Mouse (Mus musculus): ENCODE data around the gene Prkcz. TPM values are rescaled to one million over a fixed set of nuclear protein-coding genes. Genes with fewer than 3 reads are reported as not detected.

Gene Prkcz
- polyA plus RNA-seq (2016; fragmentation: Nextera tagmentation; extraction: Ambion mirVana): 6.9 and 8.3 TPM in 2 replicates

DNA sequence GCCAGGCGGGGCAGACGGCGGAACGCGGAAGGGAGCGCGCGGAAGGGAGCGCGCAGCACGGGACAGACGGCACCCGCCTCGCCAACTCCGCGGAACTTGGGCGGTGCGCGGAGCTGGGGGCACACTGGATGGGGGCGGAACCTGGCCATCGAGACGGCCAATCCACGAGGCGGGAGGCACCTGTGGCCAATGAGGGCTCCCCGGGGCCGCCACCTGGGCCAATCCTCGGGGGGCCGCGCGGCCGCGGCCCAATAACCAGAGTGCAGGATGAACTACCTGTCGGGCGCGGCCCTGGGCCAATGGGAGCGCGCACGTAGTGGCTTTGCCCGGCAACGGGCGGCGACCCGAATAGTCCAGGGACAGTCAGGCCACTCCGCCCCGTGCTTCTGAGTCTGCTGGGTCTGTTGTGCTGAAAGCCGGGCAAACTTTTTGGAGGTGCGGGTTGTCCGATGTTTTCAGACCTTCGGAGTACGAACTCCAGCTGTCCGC is at the start of gene Prkcz:
Prkcz (minus strand) TSS at position 59 of the 489 bp plus-strand sequence.
- peak within 1 kb of the TSS; percentile 64 for H3K4me3 ChIP-seq
- peaks cover 85% of the 10 kb centered on the region for H3K27me3 ChIP-seq (replicated peaks)
- ATAC-seq (ENCODE audit: insufficient number of reproducible peaks, low FRiP score): peak; percentile 87
- no peak within 1 kb of the TSS for H3K27ac ChIP-seq (ENCODE audit: poor library complexity, severe bottlenecking)
- no peaks in the 10 kb centered on the region for H3K9me3 ChIP-seq (replicated peaks)
- H3K9ac ChIP-seq: peak within 1 kb of the TSS; percentile 56
- no peaks in the 10 kb centered on the region for H3K36me3 ChIP-seq
- H3K4me2 ChIP-seq: peak within 1 kb of the TSS; percentile 68
- H3K4me1 ChIP-seq (replicated peaks): peaks cover 7% of the 10 kb centered on the region; the same call in 1 of the 2 replicates
- WGBS: under 1% methylated on average over 49 of the region's 51 CpGs

- H3K27ac ChIP-seq (ENCODE audit: poor library complexity, severe bottlenecking): no peak within 1 kb of the TSS
- H3K4me3 ChIP-seq: peak within 1 kb of the TSS; percentile 44
- no peaks in the 10 kb centered on the region for H3K36me3 ChIP-seq
- ATAC-seq (ENCODE audit: insufficient number of reproducible peaks, low FRiP score): peak; percentile 82
- peak within 1 kb of the TSS; percentile 52 for H3K9ac ChIP-seq
- 0 out of 2 replicates have a peak, but pooled peaks cover 3% of the 10 kb centered on the region for H3K27me3 ChIP-seq (replicated peaks)
- peak within 1 kb of the TSS; percentile 76 for H3K4me2 ChIP-seq
- peaks cover 4% of the 10 kb centered on the region for H3K4me1 ChIP-seq (replicated peaks)
- 0 out of 2 replicates have a peak, but pooled peaks cover 3% of the 10 kb centered on the region for H3K9me3 ChIP-seq (replicated peaks)
- under 1% methylated on average over 35 of the region's 35 CpGs for WGBS
Observed at GRCm38 (mm10) chr4:155409058-155409776, 48.1 kb upstream of the Prkcz start, which contains the start of gene Cfap74. TSS of gene Cfap74 (plus strand) at chr4:155409190.

DNA sequence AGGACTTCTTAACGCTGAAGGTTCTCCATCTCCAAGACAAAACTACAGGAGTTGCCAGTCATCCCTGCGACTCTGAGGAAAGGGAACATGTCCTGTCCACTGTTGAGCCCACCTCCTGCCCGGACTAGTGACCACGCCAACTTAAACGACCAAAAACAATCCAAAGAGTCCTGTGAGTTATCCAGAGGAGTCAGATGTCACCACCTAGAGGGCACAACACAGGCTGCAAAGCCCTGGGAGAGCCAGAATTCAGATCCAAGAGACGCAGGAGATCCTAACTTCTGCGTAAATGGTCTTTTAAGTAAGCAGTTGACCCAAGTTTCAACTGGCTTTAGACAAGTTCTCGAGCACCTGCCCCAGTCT is 47.5 kb upstream of the Prkcz start:
- Histone ChIP-seq H3K4me1 (replicated peaks) (peaks cover 4% of the 10 kb centered on the region), H3K4me3 (peak overlapping the region; percentile 44), H3K36me3 (no peaks in the 10 kb centered on the region), H3K9ac (peak overlapping the region; percentile 52; the same call in 1 of the 2 replicates), H3K9me3 (replicated peaks) (0 out of 2 replicates have a peak, but pooled peaks cover 3% of the 10 kb centered on the region), H3K27ac (ENCODE audit: poor library complexity, severe bottlenecking) (no peak overlapping the region), H3K27me3 (replicated peaks) (0 out of 2 replicates have a peak, but pooled peaks cover 3% of the 10 kb centered on the region), H3K4me2 (peak overlapping the region; percentile 76)
- WGBS: 3% methylated on average over 8 of the region's 8 CpGs
- ATAC-seq (ENCODE audit: insufficient number of reproducible peaks, low FRiP score): peak; percentile 29; the same call in 1 of the 2 replicates

- H3K9ac ChIP-seq: no peak overlapping the region
- H3K4me2 ChIP-seq: no peak overlapping the region
- 71% methylated on average over 1 of the region's 1 CpGs for WGBS
- H3K27me3 ChIP-seq (replicated peaks): peaks cover 38% of the 10 kb centered on the region
- peaks cover 8% of the 10 kb centered on the region for H3K4me1 ChIP-seq (replicated peaks)
- no peak overlapping the region for H3K4me3 ChIP-seq
- H3K9me3 ChIP-seq (replicated peaks): 0 out of 2 replicates have a peak, but pooled peaks cover 3% of the 10 kb centered on the region
- H3K27ac ChIP-seq (ENCODE audit: poor library complexity, severe bottlenecking): no peak overlapping the region
- ATAC-seq (ENCODE audit: insufficient number of reproducible peaks, low FRiP score): no peak
- H3K36me3 ChIP-seq: no peaks in the 10 kb centered on the region
Observed at GRCm38 (mm10) chr4:155402489-155402888, 41.3 kb upstream of the Prkcz start.

GRCm38 (mm10) chr4:155401121-155401520 is 40.0 kb upstream of the Prkcz start:
- H3K27me3 ChIP-seq (replicated peaks): peaks cover 50% of the 10 kb centered on the region
- 67% methylated on average over 7 of the region's 7 CpGs for whole genome bisulfite sequencing
- H3K36me3 ChIP-seq: no peaks in the 10 kb centered on the region
- H3K27ac ChIP-seq (ENCODE audit: poor library complexity, severe bottlenecking): no peak overlapping the region
- H3K9ac ChIP-seq: no peak overlapping the region
- H3K4me1 ChIP-seq (replicated peaks): peaks cover 8% of the 10 kb centered on the region
- H3K4me3 ChIP-seq: no peak overlapping the region
- H3K4me2 ChIP-seq: no peak overlapping the region
- no peak for ATAC-seq (ENCODE audit: insufficient number of reproducible peaks, low FRiP score)
- 0 out of 2 replicates have a peak, but pooled peaks cover 3% of the 10 kb centered on the region for H3K9me3 ChIP-seq (replicated peaks)

GRCm38 (mm10) chr4:155398222-155398540 is 37.0 kb upstream of the Prkcz start:
- H3K27me3 ChIP-seq (replicated peaks): peaks cover 62% of the 10 kb centered on the region

GRCm38 (mm10) chr4:155397511-155398221 is 36.5 kb upstream of the Prkcz start, which contains the start of gene Gabrd:
TSS of gene Gabrd (minus strand) at chr4:155398112.
- no peak for ATAC-seq (ENCODE audit: insufficient number of reproducible peaks, low FRiP score)
- under 1% methylated on average over 57 of the region's 57 CpGs for WGBS

More at GRCm38 (mm10) chr4:155398222-155398540, 37.0 kb upstream of the Prkcz start:
- no peak overlapping the region for H3K9ac ChIP-seq
- ATAC-seq (ENCODE audit: insufficient number of reproducible peaks, low FRiP score): no peak
- no peak overlapping the region for H3K27ac ChIP-seq (ENCODE audit: poor library complexity, severe bottlenecking)
- H3K4me3 ChIP-seq: peak overlapping the region; percentile 37
- H3K36me3 ChIP-seq: no peaks in the 10 kb centered on the region
- H3K4me1 ChIP-seq (replicated peaks): peaks cover 8% of the 10 kb centered on the region
- no peaks in the 10 kb centered on the region for H3K9me3 ChIP-seq (replicated peaks)
- H3K4me2 ChIP-seq: peak overlapping the region; percentile 75
- 4% methylated on average over 9 of the region's 9 CpGs for WGBS

GRCm38 (mm10) chr4:155396751-155397150 is 35.6 kb upstream of the Prkcz start:
- Histone ChIP-seq H3K27ac (ENCODE audit: poor library complexity, severe bottlenecking) (no peak overlapping the region), H3K4me3 (no peak overlapping the region), H3K27me3 (replicated peaks) (peaks cover 69% of the 10 kb centered on the region), H3K4me1 (replicated peaks) (peaks cover 8% of the 10 kb centered on the region), H3K9me3 (replicated peaks) (no peaks in the 10 kb centered on the region), H3K36me3 (no peaks in the 10 kb centered on the region), H3K9ac (no peak overlapping the region), H3K4me2 (no peak overlapping the region)
- no peak for ATAC-seq (ENCODE audit: insufficient number of reproducible peaks, low FRiP score)
- WGBS: 66% methylated on average over 4 of the region's 4 CpGs

More at GRCm38 (mm10) chr4:155397511-155398221, 36.5 kb upstream of the Prkcz start, which contains the start of gene Gabrd:
- H3K4me3 ChIP-seq: peak within 1 kb of the TSS; percentile 37
- H3K9me3 ChIP-seq (replicated peaks): no peaks in the 10 kb centered on the region
- no peak within 1 kb of the TSS for H3K27ac ChIP-seq (ENCODE audit: poor library complexity, severe bottlenecking)
- H3K27me3 ChIP-seq (replicated peaks): peaks cover 66% of the 10 kb centered on the region
- no peaks in the 10 kb centered on the region for H3K36me3 ChIP-seq
- peak within 1 kb of the TSS; percentile 75 for H3K4me2 ChIP-seq
- no peak within 1 kb of the TSS for H3K9ac ChIP-seq
- H3K4me1 ChIP-seq (replicated peaks): peaks cover 8% of the 10 kb centered on the region

DNA sequence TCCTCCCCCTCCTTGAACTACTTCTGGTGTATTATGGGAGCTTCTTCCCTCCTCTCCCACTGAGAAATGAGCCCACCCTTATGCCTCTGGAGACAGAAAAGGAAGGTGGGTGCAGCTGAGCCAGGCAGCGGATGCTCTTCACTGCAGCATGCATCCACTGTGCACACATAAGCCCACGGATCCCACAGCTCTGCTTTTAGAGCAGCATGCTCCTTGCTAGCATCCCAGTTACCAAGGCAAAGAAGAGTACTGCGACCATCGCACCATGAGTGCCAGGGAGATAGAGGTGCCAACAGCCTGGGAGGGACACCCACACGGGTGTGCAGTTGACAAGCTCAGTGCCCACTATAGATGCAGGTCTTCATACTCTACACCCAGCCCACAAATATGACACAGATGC is 34.3 kb upstream of the Prkcz start:
- Histone ChIP-seq H3K27ac (ENCODE audit: poor library complexity, severe bottlenecking) (no peak overlapping the region), H3K4me1 (replicated peaks) (peaks cover 8% of the 10 kb centered on the region), H3K4me3 (no peak overlapping the region), H3K9me3 (replicated peaks) (no peaks in the 10 kb centered on the region), H3K27me3 (replicated peaks) (peaks cover 66% of the 10 kb centered on the region), H3K9ac (no peak overlapping the region), H3K4me2 (no peak overlapping the region), H3K36me3 (no peaks in the 10 kb centered on the region)
- WGBS: 78% methylated on average over 5 of the region's 5 CpGs
- no peak for ATAC-seq (ENCODE audit: insufficient number of reproducible peaks, low FRiP score)

- Histone ChIP-seq H3K27me3 (replicated peaks) (peaks cover 32% of the 10 kb centered on the region), H3K4me3 (no peak overlapping the region), H3K4me1 (replicated peaks) (no peaks in the 10 kb centered on the region), H3K27ac (ENCODE audit: poor library complexity, severe bottlenecking) (no peak overlapping the region), H3K9ac (no peak overlapping the region), H3K4me2 (no peak overlapping the region), H3K9me3 (replicated peaks) (no peaks in the 10 kb centered on the region), H3K36me3 (no peaks in the 10 kb centered on the region)
- no peak for ATAC-seq (ENCODE audit: insufficient number of reproducible peaks, low FRiP score)
- WGBS: 78% methylated on average over 8 of the region's 8 CpGs
Observed at GRCm38 (mm10) chr4:155387166-155387565, 26.0 kb upstream of the Prkcz start.

DNA sequence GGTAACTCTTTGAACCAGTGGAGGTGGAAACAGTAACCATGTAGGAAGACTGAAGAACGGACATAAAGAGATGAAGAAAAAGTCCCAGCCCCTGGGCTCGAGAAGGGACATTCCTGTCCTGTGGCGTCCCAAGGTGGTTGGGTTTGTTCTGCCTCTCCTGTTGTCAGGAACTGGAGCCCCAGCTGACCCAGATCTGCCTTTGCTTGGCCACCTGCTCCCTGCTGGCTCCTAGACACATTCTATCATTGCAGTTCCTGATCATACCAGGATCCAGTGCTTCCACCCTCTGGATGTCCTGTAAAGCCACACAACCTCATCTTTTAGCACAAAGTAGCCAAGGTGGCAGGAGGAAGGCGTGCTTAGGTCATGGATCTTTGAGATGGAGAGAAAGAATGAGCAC is 22.2 kb upstream of the Prkcz start:
- no peak overlapping the region for H3K9ac ChIP-seq
- H3K4me1 ChIP-seq (replicated peaks): no peaks in the 10 kb centered on the region
- no peaks in the 10 kb centered on the region for H3K9me3 ChIP-seq (replicated peaks)
- H3K4me2 ChIP-seq: no peak overlapping the region
- no peak for ATAC-seq (ENCODE audit: insufficient number of reproducible peaks, low FRiP score)
- peaks cover 28% of the 10 kb centered on the region for H3K27me3 ChIP-seq (replicated peaks)
- H3K36me3 ChIP-seq: no peaks in the 10 kb centered on the region
- no peak overlapping the region for H3K27ac ChIP-seq (ENCODE audit: poor library complexity, severe bottlenecking)
- no peak overlapping the region for H3K4me3 ChIP-seq
- 70% methylated on average over 4 of the region's 4 CpGs for WGBS
